Mouse (Mus musculus) megakaryocyte, adult 5-6 weeks (primary cell): ENCODE results near the gene Pex12. TPM values are rescaled to one million over a fixed set of nuclear protein-coding genes. Genes with fewer than 3 reads are reported as not detected.
A peak's percentile ranks its signal among the peaks of the same experiment; 100 is the strongest.
"Not testable (repeated sequence)": the region's sequence is repeated elsewhere in the genome, so short reads cannot be mapped to it uniquely, and the experiment has no call there.

Experiments
- ATAC-seq: 2 replicates; pipeline ENCODE4 v1.8.0; 2016; ENCODE audit warnings: mild to moderate bottlenecking, inconsistent platforms; ENCODE audit not compliant: poor library complexity, severe bottlenecking
- total RNA-seq, 2 experiments: library from RNA; stranded (forward) in 1 of 2; stranded (reverse) in 1 of 2; fragments of 153-499, 151-499 nt in 1 of 2; fragments of 221-1000, 200-1000 nt in 1 of 2; gene quantifications; 2 replicates each; pipeline versions ENCODE4 v1.2.3 to v1.2.4; 2015 to 2017

Gene Pex12
- total RNA-seq, 2 experiments from 2014 or later = 6.2 to 8.0 TPM

GRCm38 (mm10) chr11:83289633-83290032 is 12.8 kb downstream of the Pex12 start:
- ATAC-seq = no peak

DNA sequence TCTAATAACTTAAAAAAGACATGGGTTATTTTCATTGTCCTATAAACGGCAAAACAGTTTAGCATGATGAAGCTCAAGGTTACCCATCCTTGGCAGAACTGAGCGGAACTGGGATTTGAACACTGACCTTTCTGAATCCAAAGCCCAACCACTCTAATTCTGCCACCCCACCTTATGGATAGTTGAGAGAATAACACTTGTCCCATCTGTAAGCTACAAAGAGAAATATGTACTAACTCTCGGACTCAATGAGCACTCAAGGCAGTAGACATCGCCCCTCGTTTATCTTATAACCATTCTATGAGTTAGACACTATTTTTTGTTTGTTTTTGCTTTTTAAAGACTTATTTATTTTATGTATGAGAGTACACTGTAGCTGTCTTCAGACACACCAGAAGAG is 13.3 kb downstream of the Pex12 start:
- no peak for ATAC-seq

DNA sequence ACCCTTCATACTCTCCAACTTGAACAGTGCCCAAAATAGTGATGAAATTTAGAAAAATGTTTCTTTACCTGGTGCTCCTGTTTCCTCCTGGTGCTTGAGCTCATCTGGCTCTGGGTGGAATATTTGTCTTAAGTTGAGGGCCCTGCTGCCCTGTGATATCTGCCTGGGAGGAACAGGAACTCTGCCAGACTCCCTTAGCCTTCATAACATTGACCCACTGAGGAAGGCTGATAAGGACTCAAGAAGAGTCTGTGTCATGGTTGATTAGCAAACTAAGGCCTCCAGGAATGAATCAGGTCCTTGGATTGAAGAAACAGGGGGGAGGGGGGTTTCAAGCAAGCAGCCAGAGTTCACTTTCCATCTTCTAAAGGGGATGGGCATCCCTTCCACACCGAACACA is 15.8 kb downstream of the Pex12 start, which contains the start of gene Slfn14:
Gene Slfn14 (minus strand): TSS at position 161 of the 400 bp plus-strand sequence.
- no peak for ATAC-seq

GRCm38 (mm10) chr11:83285627-83286026 is 16.8 kb downstream of the Pex12 start:
- ATAC-seq = no peak

- ATAC-seq = no peak
Measured at GRCm38 (mm10) chr11:83282084-83282483, 20.3 kb downstream of the Pex12 start.

GRCm38 (mm10) chr11:83279691-83280090 is 22.7 kb downstream of the Pex12 start:
- ATAC-seq = no peak

GRCm38 (mm10) chr11:83279024-83279423 is 23.4 kb downstream of the Pex12 start:
- ATAC-seq = no peak

DNA sequence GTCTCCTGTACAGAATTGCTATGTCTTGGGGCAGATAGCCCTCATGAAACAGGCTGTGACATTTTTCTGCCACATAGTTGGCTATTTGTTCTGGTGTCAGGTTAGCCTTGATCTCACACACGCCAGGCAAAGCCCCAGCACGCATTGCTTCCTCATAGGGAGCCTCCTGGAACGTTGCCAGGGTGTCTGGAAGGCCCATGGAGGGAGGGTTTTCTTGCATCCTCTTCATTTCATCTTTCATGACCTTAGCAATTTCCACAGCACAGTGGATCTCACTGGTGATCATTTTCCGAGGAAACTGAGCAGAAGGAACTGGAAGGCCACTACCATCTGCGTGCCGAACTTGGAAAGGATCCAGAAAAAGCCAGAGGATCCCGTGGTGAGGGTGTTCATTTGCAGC is 26.1 kb downstream of the Pex12 start:
- no peak for ATAC-seq

DNA sequence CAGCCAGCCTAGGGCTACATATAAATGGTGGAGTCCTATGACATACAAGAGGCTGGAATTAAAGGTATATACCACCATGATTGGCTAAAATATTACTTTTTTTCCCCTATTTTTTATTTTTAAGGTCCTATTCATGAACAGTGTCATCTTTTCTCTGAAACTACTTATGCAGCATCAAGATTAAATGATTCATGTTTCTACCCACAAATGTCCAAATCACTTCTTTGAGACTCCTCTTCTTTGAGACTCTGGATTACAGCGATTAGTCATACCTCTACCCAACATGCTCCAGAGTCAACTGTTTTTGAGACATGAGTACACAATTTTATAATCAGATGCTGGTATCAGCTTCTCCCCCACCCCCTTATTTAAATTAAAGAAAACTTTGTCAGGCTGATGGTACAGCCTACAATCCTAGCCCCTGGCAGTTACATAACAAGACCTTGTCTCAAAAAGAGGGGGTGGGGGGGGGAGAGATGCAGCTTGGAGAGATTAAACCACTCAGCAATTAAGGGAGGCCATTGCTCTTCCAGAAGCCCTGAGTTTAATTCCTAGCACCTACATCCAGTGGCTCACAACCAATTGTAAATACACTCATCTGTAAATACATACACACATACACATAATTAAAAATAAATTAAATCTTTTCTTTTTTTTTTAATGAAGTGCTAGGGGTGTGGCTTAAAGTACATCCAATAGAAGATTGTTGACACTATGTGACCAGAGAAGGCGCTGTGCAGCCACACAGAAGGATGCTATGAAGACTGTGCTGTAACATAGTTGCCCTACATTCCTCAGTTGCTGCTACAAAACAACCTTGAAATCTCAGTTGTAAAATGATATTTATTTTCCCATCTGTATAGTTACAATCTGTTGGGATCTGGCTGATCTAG is 30.2 kb downstream of the Pex12 start:
- peak; percentile 26 for ATAC-seq

- peak; percentile 77 for ATAC-seq
Measured at GRCm38 (mm10) chr11:83271151-83271950, 31.0 kb downstream of the Pex12 start.

GRCm38 (mm10) chr11:83270842-83271150 is 31.6 kb downstream of the Pex12 start:
- peak; percentile 8 for ATAC-seq

- peak; percentile 72 for ATAC-seq
Measured at GRCm38 (mm10) chr11:83263146-83263545, 39.2 kb downstream of the Pex12 start.

GRCm38 (mm10) chr11:83262673-83263072 is 39.7 kb downstream of the Pex12 start:
- ATAC-seq = no peak

DNA sequence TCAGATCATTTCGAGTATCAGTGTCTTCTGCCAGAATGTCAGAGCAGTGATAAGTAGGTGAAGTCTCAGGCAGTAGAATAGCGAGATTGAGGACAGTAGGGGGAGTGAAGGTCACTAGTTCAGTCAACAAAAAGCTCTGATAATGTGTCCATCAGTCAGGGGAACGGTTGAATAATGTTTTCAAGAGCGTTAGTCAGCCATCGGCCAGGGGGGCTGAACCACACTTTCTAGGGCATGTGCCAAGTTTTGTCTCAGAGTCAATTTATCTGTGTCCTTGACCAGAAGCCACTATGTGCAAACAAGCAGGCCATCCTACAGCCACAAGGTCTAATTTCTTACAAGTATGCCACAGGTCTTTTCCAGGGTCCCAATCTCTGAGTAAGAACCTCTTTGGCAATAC is 45.2 kb downstream of the Pex12 start:
- not testable (repeated sequence) for ATAC-seq

Other genes with a start within 250 kb of the Pex12 start
- 344 and 362 TPM in 2 replicates for gene Slfn2, start 237.5 kb downstream of the Pex12 start, total RNA-seq (2015)
- gene Slfn2, start 237.5 kb downstream of the Pex12 start, total RNA-seq (2017) = 890 and 968 TPM in 2 replicates
- gene Slfn1, start 185.7 kb downstream of the Pex12 start, total RNA-seq (2015) = 140 and 155 TPM in 2 replicates
- gene Slfn1, start 185.7 kb downstream of the Pex12 start, total RNA-seq (2017) = 239 TPM in 2 replicates
- 257 and 290 TPM in 2 replicates for gene Slfn4, start 127.4 kb downstream of the Pex12 start, total RNA-seq (2015)
- 88.0 and 113 TPM in 2 replicates for gene Slfn4, start 127.4 kb downstream of the Pex12 start, total RNA-seq (2017)
- gene Slfn3, start 111.3 kb downstream of the Pex12 start, total RNA-seq (2015) = 29.0 and 29.7 TPM in 2 replicates
- 43.8 and 49.6 TPM in 2 replicates for gene Slfn3, start 111.3 kb downstream of the Pex12 start, total RNA-seq (2017)
- not detected in 2 replicates for gene Slfn14, start 15.9 kb downstream of the Pex12 start, total RNA-seq (2015)
- 0.16 TPM in 1 of 2 replicates, not detected in the other for gene Slfn14, start 15.9 kb downstream of the Pex12 start, total RNA-seq (2017)
- gene Ap2b1, start 3.6 kb downstream of the Pex12 start, total RNA-seq (2015) = 53.7 and 58.1 TPM in 2 replicates
- 52.4 and 59.6 TPM in 2 replicates for gene Ap2b1, start 3.6 kb downstream of the Pex12 start, total RNA-seq (2017)
- gene Rasl10b, start 106.6 kb upstream of the Pex12 start, total RNA-seq (2015) = not detected in 2 replicates
- not detected in 2 replicates for gene Rasl10b, start 106.6 kb upstream of the Pex12 start, total RNA-seq (2017)
- not detected in 2 replicates for gene Gas2l2, start 126.9 kb upstream of the Pex12 start, total RNA-seq (2015)
- gene Gas2l2, start 126.9 kb upstream of the Pex12 start, total RNA-seq (2017) = not detected in 2 replicates
- gene 1700020L24Rik, start 135.1 kb upstream of the Pex12 start, total RNA-seq (2015) = 19.7 and 21.4 TPM in 2 replicates
- 44.8 and 55.4 TPM in 2 replicates for gene 1700020L24Rik, start 135.1 kb upstream of the Pex12 start, total RNA-seq (2017)
- gene Mmp28, start 160.5 kb upstream of the Pex12 start, total RNA-seq (2015) = 6.2 and 8.9 TPM in 2 replicates
- 3.0 and 4.1 TPM in 2 replicates for gene Mmp28, start 160.5 kb upstream of the Pex12 start, total RNA-seq (2017)
- gene Taf15, start 170.5 kb upstream of the Pex12 start, total RNA-seq (2015) = 44.8 and 54.0 TPM in 2 replicates
- 37.4 and 39.2 TPM in 2 replicates for gene Taf15, start 170.5 kb upstream of the Pex12 start, total RNA-seq (2017)
- not detected in 2 replicates for gene Heatr9, start 219.6 kb upstream of the Pex12 start, total RNA-seq (2015)
- gene Heatr9, start 219.6 kb upstream of the Pex12 start, total RNA-seq (2017) = not detected in 2 replicates
- 32.1 and 70.7 TPM in 2 replicates for gene Ccl5, start 227.9 kb upstream of the Pex12 start, total RNA-seq (2015)
- 7.2 and 11.1 TPM in 2 replicates for gene Ccl5, start 227.9 kb upstream of the Pex12 start, total RNA-seq (2017)